Mouse (Mus musculus): ENCODE measurements at regions not wholly inside any gene's neighbourhood (a gene's known extent, or its start where the extent isn't known, plus 50 kb on each side); places are given as distances from the start of the nearest gene placed in this dataset.

DNA sequence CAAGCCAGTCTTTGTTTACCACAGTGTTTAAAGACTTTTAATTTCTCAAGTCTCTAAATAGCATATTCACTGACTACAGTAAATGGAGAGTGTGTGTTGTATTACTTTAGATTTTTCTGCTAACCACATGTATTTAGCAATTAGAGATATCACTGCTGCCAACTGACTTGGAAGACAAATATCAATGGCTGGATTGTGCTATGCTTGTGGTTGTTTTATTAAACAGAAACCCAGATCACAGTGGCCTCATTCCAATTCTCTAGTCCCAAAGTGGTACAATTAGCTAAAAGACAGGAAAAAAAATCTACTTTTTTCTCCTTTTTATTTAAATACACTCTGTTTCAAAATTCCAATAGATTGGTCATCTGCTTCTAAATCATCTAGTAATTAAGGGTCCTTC, 72.6 kb downstream of the Zfp120 start:
- peak; percentile 59 for DNase-seq (ENCODE audit: inconsistent ontology term)

DNA sequence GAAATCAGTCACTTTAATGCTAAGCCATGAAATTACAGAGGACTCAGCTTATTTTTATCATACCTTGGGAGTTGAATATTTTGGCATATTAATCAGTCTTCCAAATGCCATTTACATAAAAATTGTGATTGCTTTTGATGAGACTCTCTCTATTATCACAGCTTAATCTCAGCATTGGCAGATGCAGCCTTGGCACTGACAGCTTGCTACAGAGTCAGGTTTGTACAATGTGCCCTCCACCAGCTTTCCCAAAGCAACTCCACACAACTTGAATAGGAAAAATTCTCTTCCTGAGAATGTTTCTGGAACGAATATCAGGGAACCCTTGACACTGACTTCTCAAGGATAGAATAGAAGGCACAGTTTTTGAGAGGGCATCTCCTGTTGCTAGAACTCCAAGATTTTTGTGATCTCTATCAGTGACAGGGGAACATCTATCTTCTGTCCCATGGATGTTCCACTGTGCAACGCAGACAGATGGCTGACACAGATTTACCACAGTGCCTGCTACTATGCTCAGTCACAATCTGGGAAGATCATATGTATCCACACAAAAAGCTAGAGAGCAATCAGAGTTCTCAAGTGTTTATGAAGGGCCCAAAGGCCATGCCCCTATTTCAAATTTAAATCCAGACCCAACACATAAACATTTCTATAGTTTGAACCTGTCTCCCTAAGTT, 76.3 kb downstream of the Zfp120 start:
- DNase-seq (ENCODE audit: inconsistent ontology term) = no peak

DNA sequence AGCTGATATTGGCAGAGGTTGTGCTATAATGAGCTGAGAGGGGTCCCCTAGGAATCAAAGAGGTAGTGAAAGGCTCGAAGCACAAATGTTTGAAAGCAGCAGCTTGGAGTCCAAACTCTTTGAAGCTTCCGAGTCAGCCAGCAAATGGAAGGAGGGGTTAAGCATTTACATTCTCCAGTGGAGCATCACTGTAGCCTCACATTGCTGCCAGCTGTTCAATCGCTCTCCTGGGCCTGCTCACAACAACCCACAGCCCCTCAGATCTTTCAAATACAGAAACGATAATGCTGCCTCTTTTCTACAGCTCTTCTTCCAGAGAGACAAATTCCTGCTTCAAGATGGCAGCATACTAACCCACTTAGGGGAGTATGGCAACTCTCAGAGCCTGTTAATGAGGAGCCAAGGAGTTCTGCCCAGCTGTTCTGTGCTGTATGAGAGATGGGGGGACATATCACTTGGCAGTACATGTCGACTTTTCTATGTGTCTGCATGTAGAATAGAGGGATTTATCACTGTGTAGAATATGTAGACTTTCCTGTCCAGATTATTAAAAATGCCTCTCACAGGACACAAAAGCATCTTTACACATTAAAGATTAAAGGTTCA, 79.8 kb downstream of the Zfp120 start:
- no peak for DNase-seq (ENCODE audit: inconsistent ontology term)
